Mouse (Mus musculus) limb, embryonic 12.5 days (tissue): ENCODE results near the gene Tnfsfm13. TPM values are rescaled to one million over a fixed set of nuclear protein-coding genes. Genes with fewer than 3 reads are reported as not detected.
"Not testable (repeated sequence)": the region's sequence is repeated elsewhere in the genome, so short reads cannot be mapped to it uniquely, and the experiment has no call there.

Experiments used
- ATAC-seq: fragments of 200-750 bp; cut with Nextera tagmentation; 2 replicates; pipeline ENCODE4 v1.8.0; 2017; ENCODE audit warnings: low read depth, moderate TSS enrichment; ENCODE audit not compliant: insufficient number of reproducible peaks, insufficient read depth, low FRiP score, low TSS enrichment
- H3K27ac ChIP-seq: fragments of 300-500 bp; sonication (generic); 2 replicates; pipeline ENCODE4 v1.5.1; 2016; ENCODE audit warnings: mild to moderate bottlenecking, moderate library complexity
- H3K27me3 ChIP-seq: fragments of 300-500 bp; sonication (generic); 2 replicates; pipeline ENCODE4 v1.6.1; 2016; ENCODE audit warnings: mild to moderate bottlenecking, moderate library complexity
- H3K36me3 ChIP-seq: fragments of 300-500 bp; sonication (generic); 2 replicates; pipeline ENCODE4 v1.6.1; 2016; ENCODE audit warnings: mild to moderate bottlenecking, moderate library complexity
- H3K4me1 ChIP-seq: fragments of 300-500 bp; sonication (generic); replicated peaks from 2 replicates; pipeline ENCODE4 v1.6.1; 2016
- H3K4me2 ChIP-seq: fragments of 300-500 bp; sonication (generic); 2 replicates; pipeline ENCODE4 v1.6.1; 2016; ENCODE audit warnings: mild to moderate bottlenecking, moderate library complexity
- H3K4me3 ChIP-seq: fragments of 300-500 bp; sonication (generic); replicated peaks from 2 replicates; pipeline ENCODE4 v1.5.1; 2016; ENCODE audit warnings: mild to moderate bottlenecking
- H3K9ac ChIP-seq: fragments of 300-500 bp; sonication (generic); replicated peaks from 2 replicates; pipeline ENCODE4 v1.6.1; 2016; ENCODE audit warnings: mild to moderate bottlenecking, moderate library complexity
- H3K9me3 ChIP-seq: fragments of 300-500 bp; sonication (generic); 2 replicates; pipeline ENCODE4 v1.6.1; 2016; ENCODE audit warnings: mild to moderate bottlenecking, moderate library complexity
- WGBS: fragments of 180-500 bp; shearing (Covaris S2); methylation state at CpG from one replicate; pipeline ENCODE4 v1.1.7; 2016; 5-methylcytosine and 5-hydroxymethylcytosine counted together
- polyA plus RNA-seq: library from polyadenylated mRNA; unstranded; fragments of >200 nt; fragmentation: Nextera tagmentation; extraction: Ambion mirVana; gene quantifications from 2 replicates; pipeline ENCODE4 v1.2.1, GENCODE M21; 2016

The Tnfsfm13 gene
- polyA plus RNA-seq, 1 experiment from 2014 or later: 1.7 TPM

GRCm38 (mm10) chr11:69703814-69704612 lies 8.1 kb upstream of the Tnfsfm13 start:
- no peak overlapping the region for H3K27ac ChIP-seq
- no peak overlapping the region for H3K4me2 ChIP-seq
- no peak overlapping the region for H3K4me3 ChIP-seq
- ATAC-seq: no peak
- H3K27me3 ChIP-seq: no peaks in the 10 kb centered on the region
- H3K9me3 ChIP-seq: no peaks in the 10 kb centered on the region
- no peak overlapping the region for H3K9ac ChIP-seq
- 67% methylated on average over 8 of the region's 8 CpGs for WGBS
- no peaks in the 10 kb centered on the region for H3K36me3 ChIP-seq
- H3K4me1 ChIP-seq: peaks cover 10% of the 10 kb centered on the region

- H3K27me3 ChIP-seq, H3K36me3 ChIP-seq, H3K9me3 ChIP-seq, H3K9ac ChIP-seq, H3K4me3 ChIP-seq, H3K4me1 ChIP-seq, H3K27ac ChIP-seq, H3K4me2 ChIP-seq, ATAC-seq: not testable (repeated sequence)
- 83% methylated on average over 3 of the region's 3 CpGs for WGBS
Observed at GRCm38 (mm10) chr11:69703381-69703780, 7.5 kb upstream of the Tnfsfm13 start.

GRCm38 (mm10) chr11:69702886-69703285 lies 7.0 kb upstream of the Tnfsfm13 start:
- not testable (repeated sequence) for H3K27ac ChIP-seq, H3K27me3 ChIP-seq, H3K9me3 ChIP-seq, H3K4me3 ChIP-seq, H3K9ac ChIP-seq, ATAC-seq, H3K4me1 ChIP-seq, H3K4me2 ChIP-seq, H3K36me3 ChIP-seq
- 94% methylated on average over 10 of the region's 10 CpGs for WGBS

GRCm38 (mm10) chr11:69699595-69699994 lies 3.7 kb upstream of the Tnfsfm13 start:
- Histone ChIP-seq H3K36me3 (no peaks in the 10 kb centered on the region), H3K27ac (no peak overlapping the region), H3K4me3 (no peak overlapping the region), H3K27me3 (no peaks in the 10 kb centered on the region), H3K4me2 (no peak overlapping the region), H3K9me3 (no peaks in the 10 kb centered on the region), H3K9ac (no peak overlapping the region), H3K4me1 (peaks cover 12% of the 10 kb centered on the region)
- WGBS: 61% methylated on average over 1 of the region's 1 CpGs
- ATAC-seq: no peak

GRCm38 (mm10) chr11:69698574-69698973 lies 2.7 kb upstream of the Tnfsfm13 start:
- H3K27ac ChIP-seq: no peak overlapping the region
- H3K27me3 ChIP-seq: no peaks in the 10 kb centered on the region
- H3K9ac ChIP-seq: no peak overlapping the region
- H3K4me2 ChIP-seq: no peak overlapping the region
- no peak for ATAC-seq
- H3K9me3 ChIP-seq: no peaks in the 10 kb centered on the region
- 68% methylated on average over 5 of the region's 5 CpGs for WGBS
- H3K4me1 ChIP-seq: peaks cover 12% of the 10 kb centered on the region
- H3K4me3 ChIP-seq: no peak overlapping the region
- H3K36me3 ChIP-seq: no peaks in the 10 kb centered on the region

GRCm38 (mm10) chr11:69697396-69697795 lies 1.5 kb upstream of the Tnfsfm13 start:
- no peaks in the 10 kb centered on the region for H3K27me3 ChIP-seq
- ATAC-seq: no peak
- no peaks in the 10 kb centered on the region for H3K36me3 ChIP-seq
- H3K27ac ChIP-seq: no peak overlapping the region
- no peak overlapping the region for H3K4me2 ChIP-seq
- H3K4me1 ChIP-seq: peaks cover 12% of the 10 kb centered on the region
- no peak overlapping the region for H3K9ac ChIP-seq
- H3K4me3 ChIP-seq: no peak overlapping the region
- H3K9me3 ChIP-seq: no peaks in the 10 kb centered on the region
- WGBS: 91% methylated on average over 3 of the region's 3 CpGs

GRCm38 (mm10) chr11:69695046-69695360 lies 895 bp downstream of the Tnfsfm13 start:
- peak overlapping the region; percentile 59 for H3K4me3 ChIP-seq
- H3K4me2 ChIP-seq: peak overlapping the region; percentile 92
- 23% methylated on average over 6 of the region's 6 CpGs for WGBS
- H3K27me3 ChIP-seq: no peaks in the 10 kb centered on the region
- no peaks in the 10 kb centered on the region for H3K36me3 ChIP-seq
- peak overlapping the region; percentile 86; the same call in 1 of the 2 replicates for H3K27ac ChIP-seq
- peak overlapping the region; percentile 82 for H3K9ac ChIP-seq
- peaks cover 12% of the 10 kb centered on the region for H3K4me1 ChIP-seq
- ATAC-seq: 0 out of 2 replicates have a peak, but pooled peaks have one; percentile 53
- H3K9me3 ChIP-seq: no peaks in the 10 kb centered on the region

GRCm38 (mm10) chr11:69693421-69693965 lies 2.4 kb downstream of the Tnfsfm13 start:
- no peak overlapping the region for H3K27ac ChIP-seq
- H3K9ac ChIP-seq: no peak overlapping the region
- no peaks in the 10 kb centered on the region for H3K27me3 ChIP-seq
- no peaks in the 10 kb centered on the region for H3K36me3 ChIP-seq
- no peak overlapping the region for H3K4me2 ChIP-seq
- 59% methylated on average over 11 of the region's 11 CpGs for WGBS
- peaks cover 12% of the 10 kb centered on the region for H3K4me1 ChIP-seq
- ATAC-seq: no peak
- no peaks in the 10 kb centered on the region for H3K9me3 ChIP-seq
- no peak overlapping the region for H3K4me3 ChIP-seq

- Histone ChIP-seq H3K4me2 (no peak overlapping the region), H3K27ac (no peak overlapping the region), H3K9me3 (no peaks in the 10 kb centered on the region), H3K27me3 (no peaks in the 10 kb centered on the region), H3K4me3 (no peak overlapping the region), H3K9ac (no peak overlapping the region), H3K36me3 (no peaks in the 10 kb centered on the region), H3K4me1 (peaks cover 12% of the 10 kb centered on the region)
- no peak for ATAC-seq
- WGBS: 92% methylated on average over 6 of the region's 6 CpGs
Observed at GRCm38 (mm10) chr11:69692863-69693262, 3.0 kb downstream of the Tnfsfm13 start.

GRCm38 (mm10) chr11:69692196-69692811 lies 3.6 kb downstream of the Tnfsfm13 start:
- H3K9ac ChIP-seq: no peak overlapping the region
- H3K27ac ChIP-seq: no peak overlapping the region
- H3K27me3 ChIP-seq: no peaks in the 10 kb centered on the region
- 64% methylated on average over 9 of the region's 9 CpGs for WGBS
- no peak overlapping the region for H3K4me3 ChIP-seq
- no peaks in the 10 kb centered on the region for H3K9me3 ChIP-seq
- no peak for ATAC-seq
- no peaks in the 10 kb centered on the region for H3K36me3 ChIP-seq
- H3K4me1 ChIP-seq: peaks cover 12% of the 10 kb centered on the region
- no peak overlapping the region for H3K4me2 ChIP-seq

- Histone ChIP-seq H3K4me3 (no peak overlapping the region), H3K27me3 (no peaks in the 10 kb centered on the region), H3K27ac (no peak overlapping the region), H3K9ac (no peak overlapping the region), H3K4me2 (no peak overlapping the region), H3K36me3 (no peaks in the 10 kb centered on the region), H3K4me1 (peaks cover 8% of the 10 kb centered on the region; the same call in 1 of the 2 replicates), H3K9me3 (no peaks in the 10 kb centered on the region)
- no peak for ATAC-seq
- WGBS: 91% methylated on average over 1 of the region's 1 CpGs
Observed at GRCm38 (mm10) chr11:69689891-69690290, 6.0 kb downstream of the Tnfsfm13 start.
